Mouse (Mus musculus): ENCODE results near the gene Col4a2.
"Not testable (repeated sequence)": the region's sequence is repeated elsewhere in the genome, so short reads cannot be mapped to it uniquely, and the experiment has no call there.

The Col4a2 gene

DNA sequence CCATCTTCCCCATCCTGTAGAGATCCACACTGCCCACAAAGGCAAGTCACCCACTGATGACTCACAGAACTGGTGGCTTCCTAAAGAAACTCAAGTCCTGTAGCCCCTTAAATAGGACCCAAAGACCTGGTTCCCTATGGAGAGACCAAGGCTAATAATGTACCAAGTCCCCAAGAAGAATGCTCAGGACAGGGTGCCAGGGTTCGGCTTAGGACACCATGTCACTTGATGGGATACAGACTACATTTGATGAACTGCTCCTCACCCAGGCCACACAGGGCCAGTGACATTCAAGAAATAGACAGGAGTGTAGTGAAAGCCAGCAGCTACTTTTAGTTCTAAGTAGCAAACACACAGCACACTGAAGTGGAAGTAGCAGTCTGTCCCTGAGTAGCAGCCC, 139.5 kb downstream of the Col4a2 start:
- DNase-seq (ENCODE audit: extremely low read depth, low read depth, low spot score): no peak

- no peak for DNase-seq (ENCODE audit: extremely low read depth, low read depth, low spot score)
Measured at GRCm38 (mm10) chr8:11452559-11452958, 140.0 kb downstream of the Col4a2 start.

- no peak for DNase-seq (ENCODE audit: extremely low read depth, low read depth, low spot score)
Measured at GRCm38 (mm10) chr8:11452974-11453373, 140.4 kb downstream of the Col4a2 start.

- DNase-seq (ENCODE audit: extremely low read depth, low read depth, low spot score): no peak
Measured at GRCm38 (mm10) chr8:11454228-11454627, 141.6 kb downstream of the Col4a2 start.

DNA sequence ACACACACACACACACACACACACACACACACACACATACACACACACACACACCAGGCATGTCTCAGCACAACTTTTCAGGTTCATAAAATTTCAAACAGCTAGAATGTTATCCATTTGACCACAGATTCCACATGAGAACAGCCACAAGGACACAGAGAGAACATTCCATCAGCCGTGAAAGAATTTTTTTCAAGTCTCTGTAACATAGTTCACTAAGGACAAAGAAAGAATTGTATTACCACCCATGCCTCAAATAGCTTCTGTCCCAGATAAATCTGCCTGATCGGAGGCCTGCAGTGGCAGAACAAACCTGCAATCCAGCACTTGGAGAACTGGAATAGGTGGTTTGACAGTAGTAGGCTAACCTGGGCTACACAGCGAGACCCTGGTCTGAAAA, 144.7 kb downstream of the Col4a2 start:
- DNase-seq (ENCODE audit: extremely low read depth, low read depth, low spot score): no peak

- DNase-seq (ENCODE audit: extremely low read depth, low read depth, low spot score): no peak
Measured at GRCm38 (mm10) chr8:11457981-11458836, 145.6 kb downstream of the Col4a2 start.

- no peak for DNase-seq (ENCODE audit: extremely low read depth, low read depth, low spot score)
Measured at GRCm38 (mm10) chr8:11459016-11459415, 146.4 kb downstream of the Col4a2 start.

- no peak for DNase-seq (ENCODE audit: extremely low read depth, low read depth, low spot score)
Measured at GRCm38 (mm10) chr8:11460934-11461333, 148.3 kb downstream of the Col4a2 start.

GRCm38 (mm10) chr8:11461847-11462246, 149.2 kb downstream of the Col4a2 start:
- no peak for DNase-seq (ENCODE audit: extremely low read depth, low read depth, low spot score)

DNA sequence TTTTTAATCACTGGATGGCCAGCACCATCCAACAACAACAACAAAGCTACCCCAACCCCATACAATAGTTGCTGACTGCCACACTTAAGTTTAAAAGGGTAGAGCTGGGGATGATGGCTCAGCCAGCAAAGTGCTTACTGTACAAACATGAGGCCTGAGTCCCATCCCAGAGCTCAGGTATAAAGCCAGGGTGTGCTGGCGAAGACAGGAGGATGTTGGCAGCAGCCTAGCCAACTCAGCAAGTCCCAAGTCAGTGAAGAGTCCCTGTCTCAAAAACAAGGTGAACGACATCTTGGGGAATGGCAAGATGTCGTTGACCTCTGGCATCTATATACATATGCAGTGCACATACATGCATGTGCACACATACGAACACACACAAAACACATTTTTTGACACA, 150.0 kb downstream of the Col4a2 start:
- no peak for DNase-seq (ENCODE audit: extremely low read depth, low read depth, low spot score)

DNA sequence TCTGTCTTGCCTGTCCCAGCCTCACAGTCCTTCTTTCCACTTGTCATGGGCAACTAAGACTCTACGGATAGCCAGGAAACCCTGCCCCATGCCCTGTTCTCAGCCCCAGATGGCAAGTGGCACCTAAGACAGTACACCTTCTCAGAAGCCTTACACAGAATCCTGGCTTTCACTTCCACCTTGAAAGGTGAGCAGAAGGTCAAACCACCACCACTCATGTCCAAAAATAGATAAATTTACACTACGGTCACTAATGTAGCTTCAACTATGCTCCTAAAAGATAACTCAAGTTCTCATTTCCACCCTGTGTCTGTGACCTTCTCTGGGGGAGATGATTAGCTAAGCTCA, 150.9 kb downstream of the Col4a2 start:
- DNase-seq (ENCODE audit: extremely low read depth, low read depth, low spot score): no peak

- no peak for DNase-seq (ENCODE audit: extremely low read depth, low read depth, low spot score)
Measured at GRCm38 (mm10) chr8:11463889-11464706, 151.5 kb downstream of the Col4a2 start.

DNA sequence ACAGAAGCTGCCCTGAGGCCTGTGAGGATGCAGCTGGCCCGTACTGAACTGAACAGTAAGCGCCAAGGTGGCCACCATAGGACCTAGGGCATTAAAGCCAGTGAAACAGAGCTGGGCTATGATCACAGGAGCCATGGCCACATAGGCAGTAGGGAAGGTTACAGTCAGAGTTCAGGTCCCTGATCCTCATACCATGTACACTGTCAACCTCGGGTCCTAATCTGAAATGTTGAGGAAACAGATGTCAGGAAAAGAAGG, 152.0 kb downstream of the Col4a2 start:
- DNase-seq (ENCODE audit: extremely low read depth, low read depth, low spot score): no peak

GRCm38 (mm10) chr8:11465619-11466018, 153.0 kb downstream of the Col4a2 start:
- DNase-seq (ENCODE audit: extremely low read depth, low read depth, low spot score): no peak

DNA sequence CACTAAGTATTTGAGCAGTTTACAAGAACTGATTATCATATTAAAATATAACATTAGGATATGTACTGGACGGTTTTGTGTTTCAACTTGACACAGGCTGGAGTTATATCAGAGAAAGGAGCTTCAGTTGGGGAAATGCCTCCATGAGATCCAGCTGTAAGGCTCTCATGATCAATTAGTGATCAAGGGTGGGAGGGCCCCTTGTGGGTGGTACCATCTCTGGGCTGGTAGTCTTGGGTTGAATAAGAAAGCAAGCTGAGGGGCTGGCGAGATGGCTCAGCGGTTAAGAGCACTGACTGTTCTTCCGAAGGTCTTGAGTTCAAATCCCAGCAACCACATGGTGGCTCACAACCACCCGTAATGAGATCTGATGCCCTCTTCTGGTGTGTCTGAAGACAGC, 153.9 kb downstream of the Col4a2 start:
- DNase-seq (ENCODE audit: extremely low read depth, low read depth, low spot score): not testable (repeated sequence)

DNA sequence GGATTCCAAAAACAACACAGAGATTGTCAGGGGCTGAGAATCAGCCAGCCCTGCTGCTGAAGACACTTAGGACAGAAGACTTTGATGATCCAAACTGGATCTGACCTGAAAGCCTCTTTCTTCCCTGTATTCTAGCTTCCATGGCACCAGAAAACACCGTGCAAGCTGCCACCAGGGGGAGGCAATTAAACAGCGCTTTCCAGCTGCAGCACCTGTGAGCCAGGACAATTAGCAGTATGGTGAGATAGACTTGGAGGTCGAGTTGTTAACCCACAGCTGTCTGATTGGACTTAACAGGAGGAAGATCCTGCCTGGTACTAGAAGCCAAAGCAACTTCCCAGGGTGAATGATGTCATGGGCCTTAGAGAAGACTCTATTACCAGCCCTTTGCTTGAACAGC, 156.5 kb downstream of the Col4a2 start:
- no peak for DNase-seq (ENCODE audit: extremely low read depth, low read depth, low spot score)

GRCm38 (mm10) chr8:11470694-11471093, 158.1 kb downstream of the Col4a2 start:
- no peak for DNase-seq (ENCODE audit: extremely low read depth, low read depth, low spot score)

GRCm38 (mm10) chr8:11471309-11471708, 158.7 kb downstream of the Col4a2 start:
- DNase-seq (ENCODE audit: extremely low read depth, low read depth, low spot score): no peak

DNA sequence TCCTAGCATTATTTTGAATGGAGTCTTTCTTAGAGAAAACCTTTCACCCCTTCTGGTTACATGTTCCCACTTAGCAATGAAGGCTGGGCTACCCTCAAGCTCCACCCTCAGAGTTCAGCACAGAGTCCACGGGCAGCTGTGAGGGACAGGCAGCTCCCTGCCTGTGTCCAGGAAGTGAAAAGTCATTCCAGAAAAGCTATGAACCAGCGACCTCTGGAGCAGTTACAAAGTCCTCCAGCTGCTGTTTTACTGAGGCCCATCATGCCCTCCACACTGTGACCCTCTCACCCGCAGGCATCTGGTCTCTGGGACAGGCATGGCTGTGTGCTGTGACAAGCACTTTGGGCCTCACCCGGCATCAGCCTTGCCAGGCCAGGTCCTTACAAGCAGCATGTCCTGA, 160.5 kb downstream of the Col4a2 start:
- DNase-seq (ENCODE audit: extremely low read depth, low read depth, low spot score): no peak

DNA sequence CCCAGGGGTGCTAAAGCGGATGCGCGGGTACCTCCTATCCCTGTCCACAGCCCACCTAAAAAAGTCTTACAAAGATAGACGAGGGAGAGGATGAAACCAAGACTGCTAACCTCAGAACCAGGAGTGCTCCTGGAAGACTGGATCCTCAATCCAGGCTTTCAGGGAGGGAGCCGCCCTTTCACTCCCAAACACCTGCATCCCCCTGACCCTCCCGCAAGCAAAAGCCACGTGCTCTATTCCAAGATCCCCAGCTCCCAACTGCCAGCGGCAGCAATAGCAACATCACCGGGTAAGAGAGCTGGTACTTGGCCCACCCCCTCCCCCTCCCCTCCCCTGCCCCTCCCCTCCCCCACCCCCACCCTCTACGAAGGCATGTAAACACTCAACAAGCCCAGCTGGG, 162.8 kb downstream of the Col4a2 start:
- no peak for DNase-seq (ENCODE audit: extremely low read depth, low read depth, low spot score)

GRCm38 (mm10) chr8:11475876-11476275, 163.3 kb downstream of the Col4a2 start:
- no peak for DNase-seq (ENCODE audit: extremely low read depth, low read depth, low spot score)

- no peak for DNase-seq (ENCODE audit: extremely low read depth, low read depth, low spot score)
Measured at GRCm38 (mm10) chr8:11476338-11477177, 164.0 kb downstream of the Col4a2 start.
